Mouse (Mus musculus) thymus, postnatal 0 days (tissue): ENCODE measurements around the gene Hapln4. TPM values are rescaled to one million over a fixed set of nuclear protein-coding genes. Genes with fewer than 3 reads are reported as not detected.
A peak's percentile ranks its signal among the peaks of the same experiment; 100 is the strongest.

ENCODE experiments used
- DNase-seq: peaks from one replicate; pipeline ENCODE4 v3.0.0-alpha.2; 2015; ENCODE audit warnings: low spot score
- microRNA-seq: library from miRNA; unstranded; fragments of <30 nt; microRNA quantifications from one replicate; pipeline ENCODE4, GENCODE M21; 2016; ENCODE audit warnings: borderline number of aligned reads
- polyA plus RNA-seq: library from polyadenylated mRNA; unstranded; fragments of >200 nt; fragmentation: Nextera tagmentation; extraction: Ambion mirVana; gene quantifications from 2 replicates; pipeline ENCODE4 v1.2.1, GENCODE M21; 2015

The Hapln4 gene
- polyA plus RNA-seq, 1 experiment from 2014 or later = 0.07 TPM

DNA sequence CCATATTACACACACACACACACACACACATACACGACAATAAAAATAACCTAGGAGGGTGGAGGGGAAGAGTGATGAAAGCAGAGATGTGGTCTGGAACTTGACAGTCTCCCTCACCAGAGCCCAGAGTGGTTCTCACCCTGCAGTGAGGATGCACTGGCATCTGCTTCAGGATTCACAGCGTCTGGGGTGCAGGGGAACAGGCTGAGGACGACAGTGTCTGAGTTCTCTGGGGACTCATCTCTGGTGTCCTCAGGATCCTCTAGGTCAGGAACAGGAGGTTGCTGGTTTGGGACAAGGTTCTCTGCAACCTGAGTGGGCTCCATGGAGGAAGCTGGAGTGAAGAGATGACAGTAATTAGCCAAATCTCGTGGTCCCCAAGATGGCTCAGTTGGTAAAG lies 54.6 kb downstream of the Hapln4 start:
- DNase-seq = no peak

DNA sequence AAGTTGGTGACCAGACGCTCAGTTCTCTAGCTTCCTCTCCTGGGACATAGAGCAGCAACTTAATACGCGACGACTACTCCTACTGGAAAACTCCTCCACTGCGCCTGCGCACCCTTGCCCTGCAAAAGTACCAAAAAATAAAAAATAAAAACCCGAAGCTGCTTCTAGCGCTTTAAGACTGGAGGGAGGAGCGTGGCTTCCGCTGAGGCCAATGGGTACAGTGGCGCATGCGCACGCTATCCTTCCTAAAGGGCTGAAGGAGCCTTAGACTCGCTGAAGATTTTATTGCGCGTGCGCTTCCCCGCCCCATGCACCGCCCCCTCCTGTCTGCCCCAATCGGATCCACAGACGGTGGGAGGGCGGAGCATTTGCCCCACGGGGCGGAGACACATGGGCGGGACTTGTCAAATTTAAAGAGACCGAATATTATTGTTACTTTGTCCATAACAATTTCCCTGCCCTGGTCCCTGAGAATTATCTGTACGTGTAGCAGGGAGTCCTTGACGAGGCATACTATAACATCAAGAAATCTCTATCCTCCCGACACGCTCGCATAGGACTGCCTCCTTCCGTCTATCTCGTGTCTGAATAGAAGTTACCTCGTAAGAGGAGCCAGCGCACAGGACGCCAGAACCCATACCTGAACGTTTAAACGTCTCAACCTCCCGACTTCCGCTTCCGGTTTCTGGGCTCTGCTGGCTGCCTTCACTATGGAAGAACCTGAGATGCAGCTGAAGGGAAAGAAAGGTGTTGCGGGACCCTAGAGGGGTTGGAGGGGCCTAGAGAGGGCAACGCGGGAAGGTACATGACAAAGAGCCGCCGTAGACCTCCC lies 56.0 kb downstream of the Hapln4 start, which contains the start of the genes Rfxank, Borcs8 and Mef2b:
Gene Rfxank (minus strand): TSS at position 129 of the 832 bp plus-strand sequence.
Gene Borcs8 (plus strand): TSS at position 474 of the 832 bp plus-strand sequence.
Gene Mef2b (plus strand): TSS at position 686 of the 832 bp plus-strand sequence.
- peak; percentile 100 for DNase-seq

DNA sequence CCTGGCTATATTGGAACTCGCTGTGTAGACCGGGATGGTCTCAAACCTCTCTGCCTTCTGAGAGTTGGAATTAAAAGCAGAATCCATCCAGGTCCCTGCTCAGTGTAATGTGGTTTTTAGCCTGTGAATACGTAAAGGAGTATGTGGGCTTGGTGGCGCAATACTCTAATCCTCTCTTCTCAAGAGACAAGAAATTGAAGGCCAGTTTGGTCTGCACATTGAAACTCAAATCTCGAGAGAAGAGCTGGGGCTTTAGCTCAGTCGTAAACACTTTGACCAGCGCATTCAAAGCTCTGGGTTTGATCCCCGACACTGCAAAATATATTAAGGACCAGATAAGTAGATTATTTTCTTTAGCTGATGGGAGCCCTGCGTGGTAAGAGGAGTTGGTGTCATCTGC lies 56.7 kb downstream of the Hapln4 start:
- DNase-seq = peak; percentile 32

Small RNA genes within 50 kb of the gene (microRNA-seq; reads per million reads assigned to microRNA genes)
- not detected for gene Mir7066

Other genes starting within 250 kb of the Hapln4 start
- gene Cilp2, start 195.8 kb upstream of the Hapln4 start, polyA plus RNA-seq = 0.09 and 0.16 TPM in 2 replicates
- 5.0 and 5.1 TPM in 2 replicates for gene Tssk6, start 181.3 kb upstream of the Hapln4 start, polyA plus RNA-seq
- 228 and 241 TPM in 2 replicates for gene Ndufa13, start 180.9 kb upstream of the Hapln4 start, polyA plus RNA-seq
- 3.7 and 4.0 TPM in 2 replicates for gene Yjefn3, start 180.7 kb upstream of the Hapln4 start, polyA plus RNA-seq
- 60.6 and 60.8 TPM in 2 replicates for gene Gatad2a, start 87.1 kb upstream of the Hapln4 start, polyA plus RNA-seq
- gene Mau2, start 40.7 kb upstream of the Hapln4 start, polyA plus RNA-seq = 45.2 and 50.5 TPM in 2 replicates
- 40.7 and 44.3 TPM in 2 replicates for gene Sugp1, start 40.6 kb upstream of the Hapln4 start, polyA plus RNA-seq
- 0.43 and 0.62 TPM in 2 replicates for gene Tm6sf2, start 10.5 kb upstream of the Hapln4 start, polyA plus RNA-seq
- gene Ncan, start 37.4 kb downstream of the Hapln4 start, polyA plus RNA-seq = 0.03 and 0.05 TPM in 2 replicates
- 51.9 and 60.6 TPM in 2 replicates for gene Nr2c2ap, start 47.9 kb downstream of the Hapln4 start, polyA plus RNA-seq
- gene Rfxank, start 55.7 kb downstream of the Hapln4 start, polyA plus RNA-seq = 21.7 and 24.1 TPM in 2 replicates
- 67.0 and 88.3 TPM in 2 replicates for gene Borcs8, start 56.0 kb downstream of the Hapln4 start, polyA plus RNA-seq
- 7.5 and 9.8 TPM in 2 replicates for gene Mef2b, start 56.3 kb downstream of the Hapln4 start, polyA plus RNA-seq
- 41.5 and 44.1 TPM in 2 replicates for gene Tmem161a, start 88.9 kb downstream of the Hapln4 start, polyA plus RNA-seq
- 6.2 and 9.0 TPM in 2 replicates for gene Slc25a42, start 128.8 kb downstream of the Hapln4 start, polyA plus RNA-seq
- 29.6 and 34.5 TPM in 2 replicates for gene Sugp2, start 150.8 kb downstream of the Hapln4 start, polyA plus RNA-seq
- 17.9 and 18.4 TPM in 2 replicates for gene Armc6, start 151.0 kb downstream of the Hapln4 start, polyA plus RNA-seq
- 25.7 and 26.9 TPM in 2 replicates for gene Homer3, start 199.4 kb downstream of the Hapln4 start, polyA plus RNA-seq
- 53.6 and 58.1 TPM in 2 replicates for gene Ddx49, start 219.0 kb downstream of the Hapln4 start, polyA plus RNA-seq
- 314 and 316 TPM in 2 replicates for gene Cope, start 219.1 kb downstream of the Hapln4 start, polyA plus RNA-seq
- 0.19 and 0.40 TPM in 2 replicates for gene Cers1, start 232.3 kb downstream of the Hapln4 start, polyA plus RNA-seq
- 0.13 TPM in 1 of 2 replicates, not detected in the other for gene Gdf1, start 246.4 kb downstream of the Hapln4 start, polyA plus RNA-seq